Mouse (Mus musculus): Measurements from ENCODE around the gene Fuca1.

DNA sequence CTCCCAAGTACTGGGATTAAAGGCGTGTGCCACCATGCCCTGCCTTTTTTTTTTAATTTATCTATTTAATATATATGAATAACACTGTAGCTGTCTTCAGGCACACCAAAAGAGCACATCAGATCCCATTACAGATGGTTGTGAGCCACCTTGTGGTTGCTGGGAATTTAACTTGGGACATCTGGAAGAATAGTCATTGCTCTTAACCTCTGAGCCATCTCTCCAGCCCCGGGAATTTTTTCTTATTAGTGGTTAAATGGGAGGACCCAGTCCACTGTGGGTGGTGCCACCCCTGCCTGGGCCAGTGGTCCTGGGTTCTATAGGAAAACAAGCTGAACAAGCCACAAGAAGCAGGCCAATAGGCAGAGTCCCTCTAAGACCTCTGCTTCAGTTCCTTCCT, 42.8 kb upstream of the Fuca1 start:
- TF ChIP-seq CTCF (IDR thresholded peaks at IDR 0.05; ENCODE audit: borderline replicate concordance, control insufficient read depth, extremely low read depth, insufficient read depth, low read length, poor library complexity) = no peak
- TF ChIP-seq POLR2A (IDR thresholded peaks at IDR 0.05; ENCODE audit: control insufficient read depth, extremely low read depth, insufficient read depth, low read length, poor library complexity) = no peak
